In genomic region chr12:80344777-80345231, GRCm38 (mm10) we compare ENCODE assay signal across 8 mouse cellular contexts.
DNase-seq lines count a peak whose midpoint lies in the region; ATAC-seq lines count a peak whose summit lies in the region.
"Had no signal": no experiment of that assay in that cellular context is flagged by ENCODE, and none has a peak within 500 bp of the region (broad histone marks: within the 10 kb centered on the region; RNA-seq: fewer than 3 reads in every experiment).

No protein-coding gene starts in this region.

- H3K36me3 ChIP-seq in limb, embryonic 12.5 days, result peaks cover 53% of the 10 kb centered on the region
- H3K36me3 ChIP-seq in limb, embryonic 10.5 days, result peaks cover 55% of the 10 kb centered on the region
- peaks cover 18% of the 10 kb centered on the region for H3K36me3 ChIP-seq in forebrain, embryonic 14.5 days (ENCODE audit: control insufficient read depth, insufficient read depth, low read length)
- H3K36me3 ChIP-seq in intestine, embryonic 15.5 days, result peaks cover 6% of the 10 kb centered on the region; the same call in 1 of the 2 replicates
- peaks cover 8% of the 10 kb centered on the region for H3K36me3 ChIP-seq in stomach, embryonic 15.5 days

- H3K9ac ChIP-seq in limb, embryonic 12.5 days (replicated peaks), result no peak overlapping the region
- no peak overlapping the region for H3K9ac ChIP-seq in forebrain, embryonic 14.5 days (ENCODE audit: low read length)
- H3K9ac ChIP-seq in intestine, embryonic 15.5 days, result no peak overlapping the region
- H3K9ac ChIP-seq in stomach, embryonic 15.5 days, result no peak overlapping the region
- H3K9ac ChIP-seq: liver, embryonic 15.5 days had no signal

- H3K27me3 ChIP-seq in limb, embryonic 12.5 days, result no peaks in the 10 kb centered on the region
- H3K27me3 ChIP-seq in limb, embryonic 10.5 days (ENCODE audit: low read depth, poor library complexity, severe bottlenecking), result no peaks in the 10 kb centered on the region
- H3K27me3 ChIP-seq in forebrain, embryonic 14.5 days (replicated peaks; ENCODE audit: control insufficient read depth, insufficient read depth, low read length), result no peaks in the 10 kb centered on the region
- H3K27me3 ChIP-seq in intestine, embryonic 15.5 days (replicated peaks), result no peaks in the 10 kb centered on the region
- no peaks in the 10 kb centered on the region for H3K27me3 ChIP-seq in stomach, embryonic 15.5 days (replicated peaks)
- H3K27me3 ChIP-seq: liver, embryonic 15.5 days had no signal

- H3K4me3 ChIP-seq in limb, embryonic 12.5 days (replicated peaks), result no peak overlapping the region
- no peak overlapping the region for H3K4me3 ChIP-seq in limb, embryonic 10.5 days
- no peak overlapping the region for H3K4me3 ChIP-seq in forebrain, embryonic 14.5 days (ENCODE audit: low read depth, low read length)
- no peak overlapping the region for H3K4me3 ChIP-seq in intestine, embryonic 15.5 days (replicated peaks)
- H3K4me3 ChIP-seq in stomach, embryonic 15.5 days (replicated peaks), result no peak overlapping the region
- H3K4me3 ChIP-seq: liver, embryonic 15.5 days had no signal

- WGBS in limb, embryonic 12.5 days, result 87% methylated on average over 6 of the region's 6 CpGs
- WGBS in limb, embryonic 10.5 days, result 84% methylated on average over 6 of the region's 6 CpGs
- 38% methylated on average over 6 of the region's 6 CpGs for WGBS in forebrain, embryonic 14.5 days
- WGBS in intestine, embryonic 15.5 days, result 34% methylated on average over 6 of the region's 6 CpGs
- 36% methylated on average over 6 of the region's 6 CpGs for WGBS in stomach, embryonic 15.5 days

- H3K9me3 ChIP-seq in limb, embryonic 12.5 days, result no peaks in the 10 kb centered on the region
- H3K9me3 ChIP-seq in limb, embryonic 10.5 days (replicated peaks), result no peaks in the 10 kb centered on the region
- H3K9me3 ChIP-seq in forebrain, embryonic 14.5 days (replicated peaks; ENCODE audit: control insufficient read depth, low read length), result no peaks in the 10 kb centered on the region
- no peaks in the 10 kb centered on the region for H3K9me3 ChIP-seq in intestine, embryonic 15.5 days
- no peaks in the 10 kb centered on the region for H3K9me3 ChIP-seq in stomach, embryonic 15.5 days
- H3K9me3 ChIP-seq: liver, embryonic 15.5 days had no signal

- no peak for DNase-seq in limb, embryonic 10.5 days (ENCODE audit: low spot score)
- peak; percentile 84 for DNase-seq in forebrain, embryonic 14.5 days (ENCODE audit: low spot score)
- no peak for DNase-seq in embryo, embryonic 9.5 days (ENCODE audit: extremely low spot score)

- H3K4me2 ChIP-seq in limb, embryonic 12.5 days, result no peak overlapping the region
- no peak overlapping the region for H3K4me2 ChIP-seq in forebrain, embryonic 14.5 days (ENCODE audit: low read length)
- no peak overlapping the region for H3K4me2 ChIP-seq in intestine, embryonic 15.5 days (replicated peaks)
- no peak overlapping the region for H3K4me2 ChIP-seq in stomach, embryonic 15.5 days
- H3K4me2 ChIP-seq: liver, embryonic 15.5 days had no signal

- peak overlapping the region; percentile 41; the same call in 1 of the 2 replicates for H3K27ac ChIP-seq in limb, embryonic 12.5 days
- H3K27ac ChIP-seq in limb, embryonic 10.5 days, result no peak overlapping the region
- H3K27ac ChIP-seq in forebrain, embryonic 14.5 days (ENCODE audit: low read depth, low read length), result 0 out of 2 replicates have a peak overlapping the region, but pooled peaks have one; percentile 49
- peak overlapping the region; percentile 46 for H3K27ac ChIP-seq in intestine, embryonic 15.5 days
- peak overlapping the region; percentile 72 for H3K27ac ChIP-seq in stomach, embryonic 15.5 days
- H3K27ac ChIP-seq: liver, embryonic 15.5 days had no signal

- H3K4me1 ChIP-seq in limb, embryonic 12.5 days (replicated peaks), result no peaks in the 10 kb centered on the region
- H3K4me1 ChIP-seq in limb, embryonic 10.5 days, result no peaks in the 10 kb centered on the region
- H3K4me1 ChIP-seq in forebrain, embryonic 14.5 days (ENCODE audit: control insufficient read depth, insufficient read depth, low read length), result peaks cover 9% of the 10 kb centered on the region
- H3K4me1 ChIP-seq in intestine, embryonic 15.5 days (replicated peaks), result peaks cover 18% of the 10 kb centered on the region
- peaks cover 14% of the 10 kb centered on the region; the same call in 1 of the 2 replicates for H3K4me1 ChIP-seq in stomach, embryonic 15.5 days
- H3K4me1 ChIP-seq: liver, embryonic 15.5 days had no signal

- ATAC-seq in limb, embryonic 12.5 days (ENCODE audit: insufficient number of reproducible peaks, insufficient read depth, low FRiP score, low TSS enrichment, low read depth), result no peak
- ATAC-seq in forebrain, embryonic 14.5 days, result peak; percentile 82
- peak; percentile 86 for ATAC-seq in intestine, embryonic 15.5 days
- peak; percentile 75 for ATAC-seq in stomach, embryonic 15.5 days (ENCODE audit: insufficient read depth, low FRiP score, low read depth)
- ATAC-seq in monocyte, adult 5-6 weeks (replicated peaks; ENCODE audit: insufficient number of reproducible peaks, low FRiP score, low TSS enrichment, poor library complexity, severe bottlenecking), result no peak

Comparison
In these comparisons a context has a peak if more than half of its experiments do, and no peak if none do; other contexts are left out.
1. ATAC-seq: peak in forebrain, embryonic 14.5 days (single experiment), intestine, embryonic 15.5 days (single experiment) and stomach, embryonic 15.5 days (single experiment); none in limb, embryonic 12.5 days (single experiment) and monocyte, adult 5-6 weeks (single experiment).